Mouse (Mus musculus) intestine, embryonic 14.5 days (tissue): Measurements from ENCODE around the gene Cxcl12. TPM values are rescaled to one million over a fixed set of nuclear protein-coding genes. Genes with fewer than 3 reads are reported as not detected.

Experiments used
- ATAC-seq: fragments of 200-750 bp; cut with Nextera tagmentation; replicated peaks from 2 replicates; pipeline ENCODE4 v1.8.0; 2017; ENCODE audit warnings: low read depth, moderate number of reproducible peaks, moderate TSS enrichment, moderate library complexity; ENCODE audit not compliant: low FRiP score, low TSS enrichment
- DNase-seq: peaks from one replicate; pipeline ENCODE4 v3.0.0-alpha.2; 2018; ENCODE audit warnings: low spot score
- H3K27ac ChIP-seq: fragments of 300-500 bp; sonication (generic); 2 replicates; pipeline ENCODE4 v1.5.1; 2014; ENCODE audit warnings: low read depth, mild to moderate bottlenecking, control low read depth
- H3K27me3 ChIP-seq: fragments of 300-500 bp; sonication (generic); replicated peaks from 2 replicates; pipeline ENCODE4 v1.6.1; 2014; ENCODE audit warnings: low read length, control low read depth; ENCODE audit not compliant: control insufficient read depth, insufficient read depth
- H3K36me3 ChIP-seq: fragments of 300-500 bp; sonication (generic); 2 replicates; pipeline ENCODE4 v1.6.1; 2014; ENCODE audit warnings: low read length, control low read depth; ENCODE audit not compliant: control insufficient read depth, insufficient read depth
- H3K4me1 ChIP-seq: fragments of 300-500 bp; sonication (generic); replicated peaks from 2 replicates; pipeline ENCODE4 v1.6.1; 2014; ENCODE audit warnings: low read length, control low read depth, mixed read lengths; ENCODE audit not compliant: control insufficient read depth, insufficient read depth
- H3K4me2 ChIP-seq: fragments of 300-500 bp; sonication (generic); 2 replicates; pipeline ENCODE4 v1.6.1; 2014; ENCODE audit warnings: low read length
- H3K4me3 ChIP-seq: fragments of 300-500 bp; sonication (generic); 2 replicates; pipeline ENCODE4 v1.5.1; 2014; ENCODE audit warnings: low read depth, low read length, control low read depth, mixed read lengths
- H3K9ac ChIP-seq: fragments of 300-500 bp; sonication (generic); 2 replicates; pipeline ENCODE4 v1.6.1; 2014; ENCODE audit warnings: mild to moderate bottlenecking, low read length
- H3K9me3 ChIP-seq: fragments of 300-500 bp; sonication (generic); 2 replicates; pipeline ENCODE4 v1.6.1; 2016; ENCODE audit warnings: low read length, control low read depth; ENCODE audit not compliant: control insufficient read depth
- WGBS: fragments of 180-500 bp; shearing (Covaris S2); extraction: QIAGEN DNeasy Blood & Tissue Kit; methylation state at CpG from one replicate; pipeline ENCODE4 v1.1.7; 2014; 5-methylcytosine and 5-hydroxymethylcytosine counted together
- polyA plus RNA-seq: library from polyadenylated mRNA; unstranded; fragments of >200 nt; fragmentation: Nextera tagmentation; extraction: Ambion mirVana; gene quantifications from 2 replicates; pipeline ENCODE4 v1.2.1, GENCODE M21; 2014

Gene Cxcl12
- polyA plus RNA-seq, 1 experiment from 2014 or later: 170 TPM

- H3K27ac ChIP-seq: no peak overlapping the region
- 0 out of 2 replicates have a peak, but pooled peaks cover 2% of the 10 kb centered on the region for H3K4me1 ChIP-seq
- 47% methylated on average over 3 of the region's 3 CpGs for WGBS
- H3K4me3 ChIP-seq: no peak overlapping the region
- H3K27me3 ChIP-seq: no peaks in the 10 kb centered on the region
- ATAC-seq (no peak), DNase-seq (no peak)
- no peaks in the 10 kb centered on the region for H3K36me3 ChIP-seq
- H3K9ac ChIP-seq: no peak overlapping the region
- H3K4me2 ChIP-seq: no peak overlapping the region
- no peaks in the 10 kb centered on the region for H3K9me3 ChIP-seq
Observed at GRCm38 (mm10) chr6:117219300-117219680, 51.0 kb downstream of the Cxcl12 start.

DNA sequence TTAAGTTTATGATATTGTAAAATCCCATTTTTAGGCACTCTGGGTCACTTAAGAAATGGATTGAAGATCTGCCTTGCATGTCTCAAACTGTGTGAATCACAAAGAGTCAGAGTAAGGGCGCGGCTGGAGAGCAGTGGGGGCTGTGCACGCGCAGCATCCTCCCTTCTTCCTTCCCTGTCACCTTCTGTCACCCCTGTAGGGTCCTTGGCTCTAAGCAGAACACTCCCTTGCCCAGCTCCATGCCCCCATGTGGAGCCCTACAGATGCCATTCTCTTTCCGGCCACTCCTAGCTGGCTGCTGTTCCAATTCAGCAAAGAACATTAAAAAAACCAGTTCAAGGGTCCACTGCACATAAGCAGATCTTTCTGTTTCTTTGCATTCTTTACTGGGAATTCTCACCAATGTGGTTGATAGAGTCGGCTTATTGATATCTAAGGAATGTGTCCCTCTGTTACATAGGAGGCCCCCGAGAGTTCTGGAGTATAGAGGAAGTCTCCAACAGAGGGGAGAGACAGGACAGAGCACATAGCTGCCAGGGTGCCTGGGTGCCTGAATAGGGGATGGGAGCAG, 51.7 kb downstream of the Cxcl12 start:
- no peaks in the 10 kb centered on the region for H3K36me3 ChIP-seq
- no peak for ATAC-seq
- H3K9me3 ChIP-seq: no peaks in the 10 kb centered on the region
- H3K4me1 ChIP-seq: 0 out of 2 replicates have a peak, but pooled peaks cover 2% of the 10 kb centered on the region
- H3K27ac ChIP-seq: no peak overlapping the region
- DNase-seq: no peak
- 79% methylated on average over 7 of the region's 7 CpGs for WGBS
- H3K9ac ChIP-seq: no peak overlapping the region
- no peak overlapping the region for H3K4me2 ChIP-seq
- H3K27me3 ChIP-seq: no peaks in the 10 kb centered on the region
- H3K4me3 ChIP-seq: no peak overlapping the region

DNA sequence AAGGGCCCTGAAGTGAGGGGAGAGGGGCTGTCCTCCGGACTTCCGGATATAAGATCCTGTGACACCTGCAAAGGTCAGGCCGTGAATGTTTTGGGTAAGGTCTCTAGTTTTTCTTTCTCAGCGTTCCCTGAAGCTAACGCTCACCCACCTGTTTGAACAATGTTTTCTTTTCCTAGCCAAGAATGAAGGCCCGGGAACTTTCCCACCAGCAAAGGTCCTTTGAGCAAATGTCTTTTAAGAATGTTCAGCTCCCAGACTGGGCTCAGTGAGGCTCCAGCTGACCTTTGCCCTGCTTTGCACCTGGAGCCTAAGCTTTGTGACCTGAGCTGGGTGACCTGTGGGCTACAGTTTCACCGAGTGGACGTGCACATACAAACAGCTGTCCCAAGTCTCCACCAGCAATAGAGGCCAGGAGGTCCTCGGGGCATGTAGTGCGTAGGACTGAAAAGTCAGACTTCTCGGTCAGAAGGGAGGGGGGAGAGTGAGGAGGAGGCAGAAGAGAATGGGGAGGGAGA, 52.6 kb downstream of the Cxcl12 start:
- DNase-seq: no peak
- no peak overlapping the region for H3K27ac ChIP-seq

More for the DNA sequence above, 52.6 kb downstream of the Cxcl12 start:
- WGBS: 78% methylated on average over 11 of the region's 11 CpGs
- Histone ChIP-seq H3K4me1 (0 out of 2 replicates have a peak, but pooled peaks cover 2% of the 10 kb centered on the region), H3K27me3 (no peaks in the 10 kb centered on the region), H3K36me3 (no peaks in the 10 kb centered on the region), H3K4me2 (no peak overlapping the region), H3K9me3 (no peaks in the 10 kb centered on the region), H3K9ac (no peak overlapping the region), H3K4me3 (no peak overlapping the region)
- no peak for ATAC-seq
